ENCODE assay signal across 10 mouse cellular contexts in genomic region chr11:103262412-103263267, GRCm38 (mm10). TPM values are rescaled to one million over a fixed set of nuclear protein-coding genes. Genes with fewer than 3 reads are reported as not detected.
A peak's percentile ranks its signal among the peaks of the same experiment; 100 is the strongest.
DNase-seq lines count a peak whose midpoint lies in the region; ATAC-seq and TF ChIP-seq lines count a peak whose summit lies in the region.
"Had no signal": no experiment of that assay in that cellular context is flagged by ENCODE, and none has a peak within 500 bp of the region (broad histone marks: within the 10 kb centered on the region; RNA-seq: fewer than 3 reads in every experiment).

No protein-coding gene starts in this region.

- peak overlapping the region; percentile 90 for H3K9ac ChIP-seq in CH12.LX (ENCODE audit: insufficient read depth, low read depth)
- H3K9ac ChIP-seq in hindbrain, embryonic 11.5 days (ENCODE audit: low read depth, low read length): 0 out of 2 replicates have a peak overlapping the region, but pooled peaks have one; percentile 28
- peak overlapping the region; percentile 50; the same call in 1 of the 2 replicates for H3K9ac ChIP-seq in liver, postnatal 0 days (replicated peaks)

- H3K4me3 ChIP-seq in CH12.LX (replicated peaks in 1 of 3; ENCODE audit: low read depth in 2 of 3, low read length in 2 of 3, poor library complexity in 1 of 3): peak overlapping the region; percentile 44 to 81 (median 51)
- no peak overlapping the region for H3K4me3 ChIP-seq in hindbrain, embryonic 11.5 days (ENCODE audit: low read depth, low read length)
- H3K4me3 ChIP-seq in liver, postnatal 0 days (ENCODE audit: low read depth, low read length): peak overlapping the region; percentile 17
- H3K4me3 ChIP-seq: myocyte had no signal

- TF ChIP-seq CTCF in CH12.LX (conservative IDR thresholded peaks at IDR 0.05 in 1 of 2, IDR thresholded peaks at IDR 0.05 in 1 of 2; ENCODE audit: low read depth in 2 of 2, low read length in 2 of 2): no peak
- TF ChIP-seq CTCF in liver, postnatal 0 days (IDR thresholded peaks at IDR 0.05; ENCODE audit: low read depth): no peak

- no peak; the same call in none of the 2 replicates for TF ChIP-seq RAD21 in CH12.LX (IDR thresholded peaks at IDR 0.05; ENCODE audit: low read depth, low read length)

- no peak for ATAC-seq in hindbrain, embryonic 11.5 days (ENCODE audit: low FRiP score)
- ATAC-seq in liver, postnatal 0 days: no peak
- no peak for ATAC-seq in erythroblast, adult 5-6 weeks (replicated peaks; ENCODE audit: low FRiP score, poor library complexity, severe bottlenecking)

- peaks cover 49% of the 10 kb centered on the region for H3K79me2 ChIP-seq in CH12.LX (replicated peaks; ENCODE audit: control insufficient read depth, extremely low read depth, insufficient read depth, poor library complexity, severe bottlenecking)

- dilution Hi-C loops in CH12.LX (cut with MboI; ENCODE audit: extremely low pct_ligation_motif_present, extremely low pct_unique_long_range_greater_than_20kb, low sequenced_read_pairs): no loop called here

- peak overlapping the region; percentile 76 for H3K4me2 ChIP-seq in CH12.LX (ENCODE audit: insufficient read depth, low read depth, poor library complexity, severe bottlenecking)
- H3K4me2 ChIP-seq in hindbrain, embryonic 11.5 days (replicated peaks; ENCODE audit: low read depth, low read length): no peak overlapping the region
- peak overlapping the region; percentile 61 for H3K4me2 ChIP-seq in liver, postnatal 0 days (ENCODE audit: low read depth, low read length)

- peak; percentile 86 for DNase-seq in A20 (ENCODE audit: low read depth, low spot score)
- DNase-seq in CH12.LX (ENCODE audit: extremely low read depth): peak; percentile 80
- DNase-seq in hindbrain, embryonic 11.5 days (ENCODE audit: low spot score): no peak
- peak; percentile 29 for DNase-seq in liver, postnatal 0 days
- peak; percentile 36 for DNase-seq in spleen, adult 12 weeks (ENCODE audit: low spot score)
- no peak for DNase-seq in right cerebral cortex, adult 18-20 months
- no peak for DNase-seq in c-Kit-positive CD71-positive TER-119-positive erythroid progenitor cells, embryonic 14.5 days (ENCODE audit: low spot score)

- peak; percentile 64 for TF ChIP-seq EP300 in CH12.LX (IDR thresholded peaks at IDR 0.05; ENCODE audit: low read length)
- no peak for TF ChIP-seq EP300 in liver, postnatal 0 days (IDR thresholded peaks at IDR 0.05; ENCODE audit: low read depth)

- peaks cover 43 to 75% of the 10 kb centered on the region in 2 experiments for H3K4me1 ChIP-seq in CH12.LX (ENCODE audit: control insufficient read depth in 1 of 2, insufficient read depth in 2 of 2)
- peaks cover 8% of the 10 kb centered on the region; the same call in 1 of the 2 replicates for H3K4me1 ChIP-seq in hindbrain, embryonic 11.5 days (replicated peaks; ENCODE audit: control insufficient read depth, insufficient read depth, low read length)
- peaks cover 32% of the 10 kb centered on the region for H3K4me1 ChIP-seq in liver, postnatal 0 days (ENCODE audit: insufficient read depth)

- H3K9me3 ChIP-seq in CH12.LX (replicated peaks; ENCODE audit: low read length): no peaks in the 10 kb centered on the region
- no peaks in the 10 kb centered on the region for H3K9me3 ChIP-seq in hindbrain, embryonic 11.5 days (ENCODE audit: control insufficient read depth, low read length)
- H3K9me3 ChIP-seq in liver, postnatal 0 days (ENCODE audit: low read length): no peaks in the 10 kb centered on the region

- in situ Hi-C loops in CH12.LX (cut with MboI; ENCODE audit: low pct_ligation_motif_present, low pct_unique_long_range_greater_than_20kb, low sequenced_read_pairs): no loop called here

- peak; percentile 52 for TF ChIP-seq POLR2A in CH12.LX (IDR thresholded peaks at IDR 0.05; ENCODE audit: low read depth, low read length)

- WGBS in hindbrain, embryonic 11.5 days: 75% methylated on average over 20 of the region's 20 CpGs
- 35% methylated on average over 20 of the region's 20 CpGs for WGBS in liver, postnatal 0 days (ENCODE audit: insufficient replicate concordance)

- peaks cover 0 to 18% of the 10 kb centered on the region in 2 experiments for H3K36me3 ChIP-seq in CH12.LX (replicated peaks in 1 of 2; ENCODE audit: control insufficient read depth in 1 of 2, insufficient read depth in 1 of 2, low read length in 1 of 2)
- no peaks in the 10 kb centered on the region for H3K36me3 ChIP-seq in hindbrain, embryonic 11.5 days (ENCODE audit: control insufficient read depth, insufficient read depth, low read length)
- no peaks in the 10 kb centered on the region for H3K36me3 ChIP-seq in liver, postnatal 0 days (replicated peaks; ENCODE audit: insufficient read depth, low read length)

- no peaks in the 10 kb centered on the region for H3K27me3 ChIP-seq in CH12.LX (replicated peaks)
- no peaks in the 10 kb centered on the region for H3K27me3 ChIP-seq in hindbrain, embryonic 11.5 days (ENCODE audit: control insufficient read depth, insufficient read depth, low read length)
- no peaks in the 10 kb centered on the region for H3K27me3 ChIP-seq in liver, postnatal 0 days (ENCODE audit: insufficient read depth, low read length)

- H3K27ac ChIP-seq in CH12.LX (ENCODE audit: insufficient read depth, low read depth): peak overlapping the region; percentile 78
- no peak overlapping the region for H3K27ac ChIP-seq in hindbrain, embryonic 11.5 days (ENCODE audit: low read depth, low read length)
- H3K27ac ChIP-seq in liver, postnatal 0 days (ENCODE audit: low read depth): peak overlapping the region; percentile 76

TF ChIP-seq in CH12.LX, 34 proteins besides CTCF, POLR2A, EP300 and RAD21 (continues in another document):
- TF ChIP-seq ETS1 (conservative IDR thresholded peaks at IDR 0.05; ENCODE audit: low read depth, low read length) (peak; percentile 66), ZKSCAN1 (IDR thresholded peaks at IDR 0.05; ENCODE audit: borderline replicate concordance, low read depth, low read length) (no peak), MAFK (IDR thresholded peaks at IDR 0.05; ENCODE audit: insufficient replicate concordance, low read length) (no peak), PAX5 (IDR thresholded peaks at IDR 0.05; ENCODE audit: low read length) (no peak), NELFE (IDR thresholded peaks at IDR 0.05; ENCODE audit: low read depth, low read length) (0 out of 2 replicates have a peak, but pooled peaks have one; percentile 26), USF1 (IDR thresholded peaks at IDR 0.05; ENCODE audit: low read depth, low read length) (no peak), CHD1 (IDR thresholded peaks at IDR 0.05; ENCODE audit: low read depth, low read length) (peak; percentile 84; the same call in 1 of the 2 replicates), NRF1 (IDR thresholded peaks at IDR 0.05; ENCODE audit: low read depth, low read length) (no peak), MAZ (IDR thresholded peaks at IDR 0.05; ENCODE audit: low read depth, low read length) (no peak), SMC3 (IDR thresholded peaks at IDR 0.05; ENCODE audit: low read depth, low read length) (no peak; the same call in 1 of the 2 replicates), JUND (conservative IDR thresholded peaks at IDR 0.05; ENCODE audit: low read depth, low read length) (peak; percentile 62; the same call in 1 of the 2 replicates), E2F4 (IDR thresholded peaks at IDR 0.05; ENCODE audit: insufficient replicate concordance, low read depth, low read length) (no peak), ELF1 (IDR thresholded peaks at IDR 0.05; ENCODE audit: low read depth, low read length) (no peak), MEF2A (IDR thresholded peaks at IDR 0.05; ENCODE audit: borderline replicate concordance, low read depth, low read length) (peak; percentile 21; the same call in 1 of the 2 replicates), USF2 (conservative IDR thresholded peaks at IDR 0.05; ENCODE audit: low read depth, low read length) (no peak; the same call in 1 of the 2 replicates), CHD2 (IDR thresholded peaks at IDR 0.05; ENCODE audit: low read length) (peak; percentile 50), MXI1 (IDR thresholded peaks at IDR 0.05; ENCODE audit: low read depth, low read length) (peak; percentile 82), ZMIZ1 (IDR thresholded peaks at IDR 0.05; ENCODE audit: low read depth, low read length) (no peak; the same call in 1 of the 2 replicates), MYC (IDR thresholded peaks at IDR 0.05; ENCODE audit: low read depth, low read length) (peak; percentile 77), ZNF384 (IDR thresholded peaks at IDR 0.05; ENCODE audit: low read depth, low read length) (peak; percentile 87), RCOR1 (conservative IDR thresholded peaks at IDR 0.05; ENCODE audit: low read depth, low read length) (peak; percentile 17; the same call in 1 of the 2 replicates), KAT2A (IDR thresholded peaks at IDR 0.05; ENCODE audit: insufficient replicate concordance, low read length) (no peak)

RNA-seq across cellular contexts. Expression of gene Map3k14, which starts 4.6 kb away (rescaled TPM):
- 9.9 TPM in 2 replicates for total RNA-seq in CH12.LX (2012; rRNA removed)
- total RNA-seq in CH12.LX (2014; rRNA removed): 4.2 and 4.5 TPM in 2 replicates
- 9.0 and 11.2 TPM in 2 replicates for polyA plus RNA-seq in CH12.LX (2012; ENCODE audit: insufficient read length, low read depth)
- polyA plus RNA-seq in hindbrain, embryonic 11.5 days (2014; fragmentation: Nextera tagmentation; extraction: Ambion mirVana): 3.0 and 3.3 TPM in 2 replicates
- polyA plus RNA-seq in liver, postnatal 0 days (2015; fragmentation: Nextera tagmentation; extraction: Ambion mirVana): 0.67 and 0.78 TPM in 2 replicates
- 1.5 and 2.7 TPM in 2 replicates for total RNA-seq in erythroblast, adult 5-6 weeks (2015; ENCODE audit: low replicate concordance)
- 2.8 and 4.3 TPM in 2 replicates for total RNA-seq in erythroblast, adult 5-6 weeks (2017; ENCODE audit: low replicate concordance)

RNA-seq across cellular contexts. Expression of gene Spata32, which starts 44.4 kb away (rescaled TPM):
- total RNA-seq in CH12.LX (2012; rRNA removed) (not detected in 2 replicates), CH12.LX (2014; rRNA removed) (not detected in 2 replicates)
- polyA plus RNA-seq in CH12.LX (2012; ENCODE audit: insufficient read length, low read depth): not detected in 2 replicates
- polyA plus RNA-seq in hindbrain, embryonic 11.5 days (2014; fragmentation: Nextera tagmentation; extraction: Ambion mirVana): not detected in 2 replicates
- polyA plus RNA-seq in liver, postnatal 0 days (2015; fragmentation: Nextera tagmentation; extraction: Ambion mirVana): not detected in 2 replicates
- total RNA-seq in erythroblast, adult 5-6 weeks (2015; ENCODE audit: low replicate concordance): not detected in 2 replicates
- not detected in 2 replicates for total RNA-seq in erythroblast, adult 5-6 weeks (2017; ENCODE audit: low replicate concordance)

RNA-seq across cellular contexts. Expression of gene 1700023F06Rik, which starts 54.3 kb away (rescaled TPM):
- not detected in 2 replicates for total RNA-seq in CH12.LX (2012; rRNA removed)
- total RNA-seq in CH12.LX (2014; rRNA removed): not detected in 2 replicates
- polyA plus RNA-seq in CH12.LX (2012; ENCODE audit: insufficient read length, low read depth): not detected in 2 replicates
- 0.25 and 0.27 TPM in 2 replicates for polyA plus RNA-seq in hindbrain, embryonic 11.5 days (2014; fragmentation: Nextera tagmentation; extraction: Ambion mirVana)
- 0.09 TPM in 1 of 2 replicates, not detected in the other for polyA plus RNA-seq in liver, postnatal 0 days (2015; fragmentation: Nextera tagmentation; extraction: Ambion mirVana)
- not detected in 2 replicates for total RNA-seq in erythroblast, adult 5-6 weeks (2015; ENCODE audit: low replicate concordance)
- total RNA-seq in erythroblast, adult 5-6 weeks (2017; ENCODE audit: low replicate concordance): not detected in 2 replicates
- total RNA-seq: common myeloid progenitor, adult 5-6 weeks had no signal
- polyA plus RNA-seq: myocyte had no signal

Comparison
In these comparisons a context has a peak if more than half of its experiments do, and no peak if none do; other contexts are left out.
1. DNase-seq: peak in A20 (single experiment), CH12.LX (single experiment), liver, postnatal 0 days (single experiment) and spleen, adult 12 weeks (single experiment); none in hindbrain, embryonic 11.5 days (single experiment), right cerebral cortex, adult 18-20 months (single experiment) and c-Kit-positive CD71-positive TER-119-positive erythroid progenitor cells, embryonic 14.5 days (single experiment).
2. H3K9ac ChIP-seq: peak in every context shown above with its lines; median percentile 90 in CH12.LX; 50 in liver, postnatal 0 days; 28 in hindbrain, embryonic 11.5 days.